Mouse (Mus musculus) layer of hippocampus, adult 6 months (tissue): Measurements from ENCODE around the gene Gmpr2. TPM values are rescaled to one million over a fixed set of nuclear protein-coding genes. Genes with fewer than 3 reads are reported as not detected.

Source experiments
- long read RNA-seq, 2 experiments: library from polyadenylated mRNA; unstranded; transcript quantifications; one replicate each; pipeline ENCODE4 v2.0.0; 2019 to 2020
- polyA plus RNA-seq: library from polyadenylated mRNA; unstranded; fragments of <200 nt; fragmentation: Nextera tagmentation; gene quantifications from 2 replicates; pipeline ENCODE4 v1.2.3, GENCODE M21; 2021

Gene Gmpr2
- polyA plus RNA-seq, result 24.9 and 27.8 TPM in 2 replicates
- long read RNA-seq, experiment 1, transcript Gmpr2-201 (10 exons, 1,993 nt), result major isoform, 37 of 49 reads
- long read RNA-seq, experiment 1, partial matches to known transcripts, result 4 of 49 reads
- long read RNA-seq, experiment 1, other reads (novel, unspliced or antisense), result 6 of 49 reads
- long read RNA-seq, experiment 2, transcript Gmpr2-201 (10 exons, 1,993 nt), result major isoform, 87 of 119 reads
- long read RNA-seq, experiment 2, partial matches to known transcripts, result 3 of 119 reads
- long read RNA-seq, experiment 2, other reads (novel, unspliced or antisense), result 27 of 119 reads

GRCm38 (mm10) chr14:55671833-55672740 is at the start of gene Gmpr2, which contains the start of gene Nedd8:
Gmpr2 (plus strand) TSS chr14:55671941.
Nedd8 (minus strand) TSS chr14:55672124.

GRCm38 (mm10) chr14:55635523-55636007 is 36.2 kb upstream of the Gmpr2 start, which contains the start of gene Ipo4:
Ipo4 (minus strand) TSS chr14:55635957.

GRCm38 (mm10) chr14:55637795-55638194 is 33.9 kb upstream of the Gmpr2 start, which contains the start of gene Gm49378:
Gm49378 (minus strand) TSS chr14:55637895.

GRCm38 (mm10) chr14:55643060-55643907 is 28.5 kb upstream of the Gmpr2 start, which contains the start of gene Tm9sf1:
Tm9sf1 (minus strand) TSS chr14:55643806.

GRCm38 (mm10) chr14:55649884-55650283 is 21.9 kb upstream of the Gmpr2 start, which contains the start of gene Tssk4:
Tssk4 (plus strand) TSS chr14:55650184.

GRCm38 (mm10) chr14:55659960-55660573 is 11.7 kb upstream of the Gmpr2 start, which contains the start of gene Mdp1:
Mdp1 (minus strand) TSS chr14:55660508.

GRCm38 (mm10) chr14:55681160-55682117 is 9.7 kb downstream of the Gmpr2 start, which contains the start of gene Tinf2:
Tinf2 (minus strand) TSS chr14:55681820.

GRCm38 (mm10) chr14:55713729-55714122 is 42.0 kb downstream of the Gmpr2 start, which contains the start of gene Tgm1:
Tgm1 (minus strand) TSS chr14:55713926.

GRCm38 (mm10) chr14:55721700-55722437 is 50.1 kb downstream of the Gmpr2 start, which contains the start of gene Rabggta:
Rabggta (minus strand) TSS chr14:55722263.

Other genes with a start within 250 kb of the Gmpr2 start
- 22.5 and 23.0 TPM in 2 replicates for gene Dhrs4, start 193.2 kb upstream of the Gmpr2 start, polyA plus RNA-seq
- 1.8 and 2.9 TPM in 2 replicates for gene Carmil3, start 181.3 kb upstream of the Gmpr2 start, polyA plus RNA-seq
- gene Cpne6, start 161.5 kb upstream of the Gmpr2 start, polyA plus RNA-seq, result 661 and 751 TPM in 2 replicates
- 0.13 TPM in 1 of 2 replicates, not detected in the other for gene Nrl, start 147.0 kb upstream of the Gmpr2 start, polyA plus RNA-seq
- gene Pck2, start 131.7 kb upstream of the Gmpr2 start, polyA plus RNA-seq, result 28.8 and 36.0 TPM in 2 replicates
- gene Dcaf11, start 111.9 kb upstream of the Gmpr2 start, polyA plus RNA-seq, result 70.4 and 77.7 TPM in 2 replicates
- gene A730061H03Rik, start 111.5 kb upstream of the Gmpr2 start, polyA plus RNA-seq, result not detected in 2 replicates
- not detected in 2 replicates for gene Fitm1, start 96.3 kb upstream of the Gmpr2 start, polyA plus RNA-seq
- gene Psme1, start 93.8 kb upstream of the Gmpr2 start, polyA plus RNA-seq, result 54.2 and 58.9 TPM in 2 replicates
- gene Emc9, start 86.6 kb upstream of the Gmpr2 start, polyA plus RNA-seq, result 151 and 161 TPM in 2 replicates
- 115 TPM in 2 replicates for gene Psme2, start 80.8 kb upstream of the Gmpr2 start, polyA plus RNA-seq
- gene Rnf31, start 80.2 kb upstream of the Gmpr2 start, polyA plus RNA-seq, result 6.5 and 11.3 TPM in 2 replicates
- gene Irf9, start 68.4 kb upstream of the Gmpr2 start, polyA plus RNA-seq, result 4.6 and 5.9 TPM in 2 replicates
- gene Rec8, start 53.9 kb upstream of the Gmpr2 start, polyA plus RNA-seq, result 0.78 and 0.95 TPM in 2 replicates
- 48.5 and 50.1 TPM in 2 replicates for gene Ipo4, start 36.0 kb upstream of the Gmpr2 start, polyA plus RNA-seq
- gene Gm49378, start 34.0 kb upstream of the Gmpr2 start, polyA plus RNA-seq, result 0.14 and 0.48 TPM in 2 replicates
- 32.7 and 36.4 TPM in 2 replicates for gene Tm9sf1, start 28.1 kb upstream of the Gmpr2 start, polyA plus RNA-seq
- 0.11 and 0.29 TPM in 2 replicates for gene Tssk4, start 21.8 kb upstream of the Gmpr2 start, polyA plus RNA-seq
- 62.3 and 63.2 TPM in 2 replicates for gene Mdp1, start 11.4 kb upstream of the Gmpr2 start, polyA plus RNA-seq
- gene Nedd8, start 183 bp downstream of the Gmpr2 start, polyA plus RNA-seq, result 665 and 692 TPM in 2 replicates
- 8.2 and 9.7 TPM in 2 replicates for gene Tinf2, start 9.9 kb downstream of the Gmpr2 start, polyA plus RNA-seq
- gene Tgm1, start 42.0 kb downstream of the Gmpr2 start, polyA plus RNA-seq, result 0.08 TPM in 1 of 2 replicates, not detected in the other
- gene Rabggta, start 50.3 kb downstream of the Gmpr2 start, polyA plus RNA-seq, result 31.9 and 38.2 TPM in 2 replicates
- gene Dhrs1, start 73.7 kb downstream of the Gmpr2 start, polyA plus RNA-seq, result 123 and 128 TPM in 2 replicates
- gene Nop9, start 73.8 kb downstream of the Gmpr2 start, polyA plus RNA-seq, result 8.1 and 8.5 TPM in 2 replicates
- gene Cideb, start 86.5 kb downstream of the Gmpr2 start, polyA plus RNA-seq, result 3.9 and 5.8 TPM in 2 replicates
- 0.16 and 0.54 TPM in 2 replicates for gene Ltb4r2, start 89.5 kb downstream of the Gmpr2 start, polyA plus RNA-seq
- gene Ltb4r1, start 94.0 kb downstream of the Gmpr2 start, polyA plus RNA-seq, result 0.26 TPM in 1 of 2 replicates, not detected in the other
- 1.4 TPM in 2 replicates for gene Adcy4, start 112.2 kb downstream of the Gmpr2 start, polyA plus RNA-seq
- 0.45 and 0.55 TPM in 2 replicates for gene Ripk3, start 116.9 kb downstream of the Gmpr2 start, polyA plus RNA-seq
- 0.25 TPM in 1 of 2 replicates, not detected in the other for gene Nfatc4, start 151.2 kb downstream of the Gmpr2 start, polyA plus RNA-seq
- gene Nynrin, start 182.1 kb downstream of the Gmpr2 start, polyA plus RNA-seq, result 0.49 and 0.88 TPM in 2 replicates
- 0.06 and 0.09 TPM in 2 replicates for gene Cbln3, start 212.5 kb downstream of the Gmpr2 start, polyA plus RNA-seq
- gene Khnyn, start 213.0 kb downstream of the Gmpr2 start, polyA plus RNA-seq, result 2.3 and 2.4 TPM in 2 replicates
- 160 TPM in 2 replicates for gene Sdr39u1, start 228.4 kb downstream of the Gmpr2 start, polyA plus RNA-seq